8 mouse cellular contexts compared by ENCODE assay signal in the genomic region with DNA sequence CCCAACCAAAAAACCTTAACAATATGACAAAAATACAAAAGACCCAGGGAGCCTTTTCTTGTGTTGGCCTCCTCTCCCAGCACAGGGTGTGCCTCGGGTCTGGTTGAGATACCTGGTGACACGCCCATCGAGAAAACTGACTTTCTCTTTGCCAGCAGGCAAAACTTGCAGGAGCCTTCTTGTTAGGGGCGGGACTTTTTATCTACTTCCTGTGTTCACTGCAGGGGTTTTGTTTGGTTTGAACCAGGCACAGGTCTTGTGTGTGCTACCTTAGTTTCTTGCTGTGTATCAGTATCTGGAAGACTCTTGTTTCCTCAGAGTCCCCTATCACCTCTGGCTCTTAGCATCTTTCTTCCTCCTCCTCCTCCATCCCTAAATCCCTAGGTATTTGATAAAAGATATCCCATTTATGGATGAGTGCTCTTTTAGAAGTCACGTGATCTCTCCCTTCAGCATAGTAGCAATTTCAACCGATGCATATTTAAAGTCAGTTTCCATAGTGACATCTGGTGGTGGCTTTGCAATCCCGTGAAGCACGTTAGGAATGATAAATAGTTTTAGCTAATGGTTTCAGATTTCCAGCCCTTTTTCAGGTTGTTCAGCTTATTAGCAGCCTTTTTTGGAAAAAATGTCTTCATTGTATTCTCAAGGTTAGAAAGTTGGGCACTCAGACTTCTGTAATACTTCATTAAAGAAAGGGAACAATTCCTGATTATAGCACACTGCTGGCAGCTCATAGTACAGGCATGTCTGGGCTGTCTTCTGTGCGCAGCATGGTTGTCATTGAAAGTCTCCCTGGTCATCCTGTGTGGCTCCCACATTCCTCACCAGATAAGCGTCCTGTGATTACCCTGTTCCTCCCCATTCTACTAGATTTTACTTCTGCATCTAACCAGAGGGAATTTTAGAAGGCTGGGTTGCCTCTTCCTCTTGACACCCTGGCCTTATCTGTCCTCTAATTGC. TPM values are rescaled to one million over a fixed set of nuclear protein-coding genes. Genes with fewer than 3 reads are reported as not detected.
DNase-seq lines count a peak whose midpoint lies in the region; ATAC-seq lines count a peak whose summit lies in the region.

No protein-coding gene starts in this region.

- WGBS in hindbrain, embryonic 16.5 days = 29% methylated on average over 10 of the region's 10 CpGs
- 26% methylated on average over 10 of the region's 10 CpGs for WGBS in midbrain, embryonic 12.5 days

- H3K27me3 ChIP-seq in hindbrain, embryonic 16.5 days (replicated peaks; ENCODE audit: control insufficient read depth, insufficient read depth, low read length) = no peaks in the 10 kb centered on the region
- peaks cover 19% of the 10 kb centered on the region for H3K27me3 ChIP-seq in midbrain, embryonic 12.5 days

- peaks cover 10% of the 10 kb centered on the region for H3K4me1 ChIP-seq in hindbrain, embryonic 16.5 days (ENCODE audit: control insufficient read depth, insufficient read depth, low read depth, low read length)
- peaks cover 16% of the 10 kb centered on the region for H3K4me1 ChIP-seq in midbrain, embryonic 12.5 days

- H3K27ac ChIP-seq in hindbrain, embryonic 16.5 days (ENCODE audit: low read depth, low read length) = 0 out of 2 replicates have a peak overlapping the region, but pooled peaks have one; percentile 31
- H3K27ac ChIP-seq in midbrain, embryonic 12.5 days (replicated peaks) = no peak overlapping the region

- peak; percentile 59 for ATAC-seq in cerebellum, adult (ENCODE audit: insufficient number of reproducible peaks, low FRiP score, low TSS enrichment)
- peak; percentile 77 for ATAC-seq in hindbrain, embryonic 16.5 days
- ATAC-seq in midbrain, embryonic 12.5 days (ENCODE audit: low FRiP score, low read depth) = peak; percentile 73
- ATAC-seq in CD4-positive, CD25-positive, alpha-beta regulatory T cell, adult 4 months = no peak

- no peak overlapping the region for H3K9ac ChIP-seq in hindbrain, embryonic 16.5 days (ENCODE audit: low read depth, low read length)
- H3K9ac ChIP-seq in midbrain, embryonic 12.5 days (replicated peaks) = no peak overlapping the region

- H3K4me3 ChIP-seq in hindbrain, embryonic 16.5 days (ENCODE audit: low read length) = no peak overlapping the region
- H3K4me3 ChIP-seq in midbrain, embryonic 12.5 days = no peak overlapping the region

- H3K36me3 ChIP-seq in hindbrain, embryonic 16.5 days (ENCODE audit: control insufficient read depth, insufficient read depth, low read length) = no peaks in the 10 kb centered on the region
- peaks cover 11% of the 10 kb centered on the region for H3K36me3 ChIP-seq in midbrain, embryonic 12.5 days

- no peak for DNase-seq in cerebellum, postnatal 4 days (ENCODE audit: low spot score in 2 of 2)
- peak; percentile 48 to 58 for DNase-seq in right cerebral cortex, adult 2 months (ENCODE audit: low spot score in 2 of 2)
- DNase-seq in right cerebral cortex, postnatal 25 days = no peak
- no peak for DNase-seq in adrenal gland, postnatal 14 days

- peak overlapping the region; percentile 1; the same call in 1 of the 2 replicates for H3K4me2 ChIP-seq in hindbrain, embryonic 16.5 days (ENCODE audit: low read length)
- peak overlapping the region; percentile 15; the same call in 1 of the 2 replicates for H3K4me2 ChIP-seq in midbrain, embryonic 12.5 days (replicated peaks)

- H3K9me3 ChIP-seq in hindbrain, embryonic 16.5 days (ENCODE audit: control insufficient read depth, low read length) = no peaks in the 10 kb centered on the region
- H3K9me3 ChIP-seq in midbrain, embryonic 12.5 days = no peaks in the 10 kb centered on the region

RNA-seq across cellular contexts. Expression of a gene that starts 50.4 kb away (rescaled TPM):
- 14.8 and 16.0 TPM in 2 replicates for polyA plus RNA-seq in hindbrain, embryonic 16.5 days (2015; fragmentation: Nextera tagmentation; extraction: Ambion mirVana)
- polyA plus RNA-seq in midbrain, embryonic 12.5 days (2016; fragmentation: Nextera tagmentation; extraction: Ambion mirVana) = 18.5 and 18.9 TPM in 2 replicates
- polyA plus RNA-seq in CD4-positive, CD25-positive, alpha-beta regulatory T cell, adult 4 months (2017; shearing (Covaris generic)) = under 1 TPM in 1 of 2 experiments, not detected in 1; 0.03 TPM
- 60.5 and 84.6 TPM in 2 replicates for total RNA-seq in adrenal gland, postnatal 14 days (2021)

Comparison
In these comparisons a context has a peak if more than half of its experiments do, and no peak if none do; other contexts are left out.
1. DNase-seq: peak in right cerebral cortex, adult 2 months (2 of 2); none in cerebellum, postnatal 4 days (0 of 2), right cerebral cortex, postnatal 25 days (single experiment) and adrenal gland, postnatal 14 days (single experiment).
2. RNA of a gene that starts 50.4 kb away (polyA plus RNA-seq): 18.5 to 18.9 TPM in midbrain, embryonic 12.5 days and 14.8 to 16.0 TPM in hindbrain, embryonic 16.5 days; 0.03 TPM in CD4-positive, CD25-positive, alpha-beta regulatory T cell, adult 4 months; every median in the first group is over 10 times any median in the second.